Mouse (Mus musculus) intestine, embryonic 14.5 days (tissue): ENCODE measurements at regions not wholly inside any gene's neighbourhood (a gene's known extent, or its start where the extent isn't known, plus 50 kb on each side); places are given as distances from the start of the nearest gene placed in this dataset.

ENCODE experiments used
- ATAC-seq: fragments of 200-750 bp; cut with Nextera tagmentation; replicated peaks from 2 replicates; pipeline ENCODE4 v1.8.0; 2017; ENCODE audit warnings: low read depth, moderate number of reproducible peaks, moderate TSS enrichment, moderate library complexity; ENCODE audit not compliant: low FRiP score, low TSS enrichment
- DNase-seq: peaks from one replicate; pipeline ENCODE4 v3.0.0-alpha.2; 2018; ENCODE audit warnings: low spot score
- H3K27ac ChIP-seq: fragments of 300-500 bp; sonication (generic); 2 replicates; pipeline ENCODE4 v1.5.1; 2014; ENCODE audit warnings: low read depth, mild to moderate bottlenecking, control low read depth
- H3K27me3 ChIP-seq: fragments of 300-500 bp; sonication (generic); replicated peaks from 2 replicates; pipeline ENCODE4 v1.6.1; 2014; ENCODE audit warnings: low read length, control low read depth; ENCODE audit not compliant: control insufficient read depth, insufficient read depth
- H3K36me3 ChIP-seq: fragments of 300-500 bp; sonication (generic); 2 replicates; pipeline ENCODE4 v1.6.1; 2014; ENCODE audit warnings: low read length, control low read depth; ENCODE audit not compliant: control insufficient read depth, insufficient read depth
- H3K4me1 ChIP-seq: fragments of 300-500 bp; sonication (generic); replicated peaks from 2 replicates; pipeline ENCODE4 v1.6.1; 2014; ENCODE audit warnings: low read length, control low read depth, mixed read lengths; ENCODE audit not compliant: control insufficient read depth, insufficient read depth
- H3K4me2 ChIP-seq: fragments of 300-500 bp; sonication (generic); 2 replicates; pipeline ENCODE4 v1.6.1; 2014; ENCODE audit warnings: low read length
- H3K4me3 ChIP-seq: fragments of 300-500 bp; sonication (generic); 2 replicates; pipeline ENCODE4 v1.5.1; 2014; ENCODE audit warnings: low read depth, low read length, control low read depth, mixed read lengths
- H3K9ac ChIP-seq: fragments of 300-500 bp; sonication (generic); 2 replicates; pipeline ENCODE4 v1.6.1; 2014; ENCODE audit warnings: mild to moderate bottlenecking, low read length
- H3K9me3 ChIP-seq: fragments of 300-500 bp; sonication (generic); 2 replicates; pipeline ENCODE4 v1.6.1; 2016; ENCODE audit warnings: low read length, control low read depth; ENCODE audit not compliant: control insufficient read depth
- WGBS: fragments of 180-500 bp; shearing (Covaris S2); extraction: QIAGEN DNeasy Blood & Tissue Kit; methylation state at CpG from one replicate; pipeline ENCODE4 v1.1.7; 2014; 5-methylcytosine and 5-hydroxymethylcytosine counted together

- Histone ChIP-seq H3K4me2 (no peak overlapping the region), H3K9me3 (no peaks in the 10 kb centered on the region), H3K9ac (no peak overlapping the region), H3K4me1 (no peaks in the 10 kb centered on the region), H3K4me3 (no peak overlapping the region), H3K27ac (no peak overlapping the region), H3K36me3 (no peaks in the 10 kb centered on the region), H3K27me3 (no peaks in the 10 kb centered on the region)
- ATAC-seq (no peak), DNase-seq (no peak)
- WGBS = 65% methylated on average over 2 of the region's 2 CpGs
Measured at GRCm38 (mm10) chr3:41465893-41466292, 89.6 kb upstream of the Jade1 start.

GRCm38 (mm10) chr3:41462953-41463644, 92.4 kb upstream of the Jade1 start:
- H3K36me3 ChIP-seq = no peaks in the 10 kb centered on the region
- H3K9ac ChIP-seq = no peak overlapping the region
- H3K4me3 ChIP-seq = no peak overlapping the region
- no peak overlapping the region for H3K4me2 ChIP-seq
- ATAC-seq = no peak
- DNase-seq = no peak
- H3K9me3 ChIP-seq = no peaks in the 10 kb centered on the region
- no peaks in the 10 kb centered on the region for H3K4me1 ChIP-seq
- H3K27me3 ChIP-seq = no peaks in the 10 kb centered on the region
- no peak overlapping the region for H3K27ac ChIP-seq
- WGBS = 73% methylated on average over 11 of the region's 11 CpGs

- no peaks in the 10 kb centered on the region for H3K36me3 ChIP-seq
- DNase-seq (no peak), ATAC-seq (no peak)
- H3K4me3 ChIP-seq = no peak overlapping the region
- H3K27ac ChIP-seq = no peak overlapping the region
- no peak overlapping the region for H3K4me2 ChIP-seq
- no peaks in the 10 kb centered on the region for H3K27me3 ChIP-seq
- no peaks in the 10 kb centered on the region for H3K4me1 ChIP-seq
- H3K9ac ChIP-seq = no peak overlapping the region
- WGBS = 93% methylated on average over 4 of the region's 4 CpGs
- no peaks in the 10 kb centered on the region for H3K9me3 ChIP-seq
Measured at GRCm38 (mm10) chr3:41460131-41460530, 95.4 kb upstream of the Jade1 start.

- Histone ChIP-seq H3K36me3 (no peaks in the 10 kb centered on the region), H3K27ac (no peak overlapping the region), H3K4me3 (no peak overlapping the region), H3K27me3 (no peaks in the 10 kb centered on the region), H3K9ac (no peak overlapping the region), H3K4me2 (no peak overlapping the region), H3K4me1 (no peaks in the 10 kb centered on the region), H3K9me3 (no peaks in the 10 kb centered on the region)
- DNase-seq (no peak), ATAC-seq (no peak)
- WGBS = 95% methylated on average over 6 of the region's 6 CpGs
Measured at GRCm38 (mm10) chr3:41458156-41458555, 97.4 kb upstream of the Jade1 start.

- ATAC-seq = no peak
- DNase-seq = no peak
- WGBS = 82% methylated on average over 3 of the region's 3 CpGs
- Histone ChIP-seq H3K4me2 (no peak overlapping the region), H3K27me3 (no peaks in the 10 kb centered on the region), H3K4me3 (no peak overlapping the region), H3K4me1 (no peaks in the 10 kb centered on the region), H3K9ac (no peak overlapping the region), H3K9me3 (no peaks in the 10 kb centered on the region), H3K27ac (no peak overlapping the region), H3K36me3 (no peaks in the 10 kb centered on the region)
Measured at GRCm38 (mm10) chr3:41453525-41453924, 102.0 kb upstream of the Jade1 start.

GRCm38 (mm10) chr3:41452716-41453090, 102.8 kb upstream of the Jade1 start:
- H3K27ac ChIP-seq = no peak overlapping the region
- H3K4me3 ChIP-seq = no peak overlapping the region
- WGBS = 59% methylated on average over 3 of the region's 3 CpGs
- DNase-seq = no peak
- no peaks in the 10 kb centered on the region for H3K4me1 ChIP-seq
- H3K9me3 ChIP-seq = 0 out of 2 replicates have a peak, but pooled peaks cover 3% of the 10 kb centered on the region
- no peaks in the 10 kb centered on the region for H3K36me3 ChIP-seq
- no peak for ATAC-seq
- H3K9ac ChIP-seq = no peak overlapping the region
- H3K27me3 ChIP-seq = no peaks in the 10 kb centered on the region
- H3K4me2 ChIP-seq = no peak overlapping the region

GRCm38 (mm10) chr3:41452020-41452715, 103.4 kb upstream of the Jade1 start:
- Histone ChIP-seq H3K27me3 (no peaks in the 10 kb centered on the region), H3K4me2 (no peak overlapping the region), H3K9ac (no peak overlapping the region), H3K4me1 (no peaks in the 10 kb centered on the region), H3K9me3 (0 out of 2 replicates have a peak, but pooled peaks cover 3% of the 10 kb centered on the region), H3K36me3 (no peaks in the 10 kb centered on the region), H3K4me3 (no peak overlapping the region), H3K27ac (no peak overlapping the region)
- 72% methylated on average over 3 of the region's 3 CpGs for WGBS
- no peak for DNase-seq
- peak; percentile 81; the same call in 1 of the 2 replicates for ATAC-seq

GRCm38 (mm10) chr3:41450696-41451095, 104.8 kb upstream of the Jade1 start:
- Histone ChIP-seq H3K9me3 (0 out of 2 replicates have a peak, but pooled peaks cover 3% of the 10 kb centered on the region), H3K36me3 (no peaks in the 10 kb centered on the region), H3K4me3 (no peak overlapping the region), H3K27ac (no peak overlapping the region), H3K4me2 (no peak overlapping the region), H3K9ac (no peak overlapping the region), H3K4me1 (no peaks in the 10 kb centered on the region), H3K27me3 (no peaks in the 10 kb centered on the region)
- DNase-seq (no peak), ATAC-seq (no peak)
- 52% methylated on average over 1 of the region's 1 CpGs for WGBS
